Mouse (Mus musculus) stomach, embryonic 15.5 days (tissue): ENCODE measurements around the gene Uroc1. TPM values are rescaled to one million over a fixed set of nuclear protein-coding genes. Genes with fewer than 3 reads are reported as not detected.
A peak's percentile ranks its signal among the peaks of the same experiment; 100 is the strongest.

Experiments
- ATAC-seq: fragments of 200-750 bp; cut with Nextera tagmentation; 2 replicates; pipeline ENCODE4 v1.8.0; 2017; ENCODE audit warnings: low read depth, moderate number of reproducible peaks, moderate TSS enrichment; ENCODE audit not compliant: insufficient read depth, low FRiP score
- H3K27ac ChIP-seq: fragments of 300-500 bp; sonication (generic); 2 replicates; pipeline ENCODE4 v1.5.1; 2015; ENCODE audit warnings: mild to moderate bottlenecking, inconsistent platforms
- H3K27me3 ChIP-seq: fragments of 300-500 bp; sonication (generic); replicated peaks from 2 replicates; pipeline ENCODE4 v1.6.1; 2015; ENCODE audit warnings: inconsistent platforms
- H3K36me3 ChIP-seq: fragments of 300-500 bp; sonication (generic); 2 replicates; pipeline ENCODE4 v1.6.1; 2015; ENCODE audit warnings: inconsistent platforms
- H3K4me1 ChIP-seq: fragments of 300-500 bp; sonication (generic); 2 replicates; pipeline ENCODE4 v1.6.1; 2015; ENCODE audit warnings: inconsistent platforms
- H3K4me2 ChIP-seq: fragments of 300-500 bp; sonication (generic); 2 replicates; pipeline ENCODE4 v1.6.1; 2015; ENCODE audit warnings: mild to moderate bottlenecking, inconsistent platforms
- H3K4me3 ChIP-seq: fragments of 300-500 bp; sonication (generic); replicated peaks from 2 replicates; pipeline ENCODE4 v1.5.1; 2015; ENCODE audit warnings: inconsistent platforms
- H3K9ac ChIP-seq: fragments of 300-500 bp; sonication (generic); 2 replicates; pipeline ENCODE4 v1.6.1; 2015; ENCODE audit warnings: inconsistent platforms
- H3K9me3 ChIP-seq: fragments of 300-500 bp; sonication (generic); 2 replicates; pipeline ENCODE4 v1.6.1; 2016; ENCODE audit warnings: inconsistent platforms
- WGBS: fragments of 180-500 bp; shearing (Covaris S2); methylation state at CpG from one replicate; pipeline ENCODE4 v1.1.7; 2015; 5-methylcytosine and 5-hydroxymethylcytosine counted together
- polyA plus RNA-seq: library from polyadenylated mRNA; unstranded; fragments of >200 nt; fragmentation: Nextera tagmentation; extraction: Ambion mirVana; gene quantifications from 2 replicates; pipeline ENCODE4 v1.2.1, GENCODE M21; 2015

Gene Uroc1
- polyA plus RNA-seq, 1 experiment from 2014 or later = 1.2 TPM

- H3K9me3 ChIP-seq = no peaks in the 10 kb centered on the region
- peak overlapping the region; percentile 61; the same call in 1 of the 2 replicates for H3K27ac ChIP-seq
- H3K9ac ChIP-seq = no peak overlapping the region
- 62% methylated on average over 2 of the region's 2 CpGs for WGBS
- ATAC-seq = no peak
- H3K36me3 ChIP-seq = no peaks in the 10 kb centered on the region
- H3K4me2 ChIP-seq = no peak overlapping the region
- no peaks in the 10 kb centered on the region for H3K27me3 ChIP-seq
- H3K4me3 ChIP-seq = no peak overlapping the region
- peaks cover 16% of the 10 kb centered on the region; the same call in 1 of the 2 replicates for H3K4me1 ChIP-seq
These were observed 26.4 kb downstream of the Uroc1 start for GRCm38 (mm10) chr6:90359445-90359844.

GRCm38 (mm10) chr6:90360024-90360781 lies 27.1 kb downstream of the Uroc1 start:
- Histone ChIP-seq H3K4me3 (no peak overlapping the region), H3K9me3 (no peaks in the 10 kb centered on the region), H3K36me3 (no peaks in the 10 kb centered on the region), H3K27me3 (no peaks in the 10 kb centered on the region), H3K9ac (no peak overlapping the region), H3K27ac (peak overlapping the region; percentile 61), H3K4me2 (no peak overlapping the region), H3K4me1 (peaks cover 16% of the 10 kb centered on the region; the same call in 1 of the 2 replicates)
- peak; percentile 66 for ATAC-seq
- WGBS = 34% methylated on average over 7 of the region's 7 CpGs

GRCm38 (mm10) chr6:90360922-90361614 lies 28.0 kb downstream of the Uroc1 start:
- Histone ChIP-seq H3K9me3 (no peaks in the 10 kb centered on the region), H3K4me2 (no peak overlapping the region), H3K4me1 (peaks cover 16% of the 10 kb centered on the region; the same call in 1 of the 2 replicates), H3K4me3 (no peak overlapping the region), H3K36me3 (no peaks in the 10 kb centered on the region), H3K27me3 (no peaks in the 10 kb centered on the region), H3K9ac (no peak overlapping the region), H3K27ac (peak overlapping the region; percentile 61)
- no peak for ATAC-seq
- WGBS = 75% methylated on average over 6 of the region's 6 CpGs

- H3K4me3 ChIP-seq = no peak overlapping the region
- H3K9ac ChIP-seq = no peak overlapping the region
- no peaks in the 10 kb centered on the region for H3K36me3 ChIP-seq
- H3K27ac ChIP-seq = no peak overlapping the region
- H3K27me3 ChIP-seq = no peaks in the 10 kb centered on the region
- no peaks in the 10 kb centered on the region for H3K9me3 ChIP-seq
- 83% methylated on average over 5 of the region's 5 CpGs for WGBS
- H3K4me2 ChIP-seq = no peak overlapping the region
- H3K4me1 ChIP-seq = peaks cover 14% of the 10 kb centered on the region; the same call in 1 of the 2 replicates
- no peak for ATAC-seq
These were observed 30.2 kb downstream of the Uroc1 start for GRCm38 (mm10) chr6:90363301-90363700.

- peaks cover 14% of the 10 kb centered on the region for H3K4me1 ChIP-seq
- peak within 1 kb of the TSS; percentile 89 for H3K27ac ChIP-seq
- 6% methylated on average over 41 of the region's 41 CpGs for WGBS
- no peaks in the 10 kb centered on the region for H3K27me3 ChIP-seq
- peaks cover 6% of the 10 kb centered on the region for H3K36me3 ChIP-seq
- H3K9ac ChIP-seq = peak within 1 kb of the TSS; percentile 82
- H3K9me3 ChIP-seq = no peaks in the 10 kb centered on the region
- peak within 1 kb of the TSS; percentile 96 for H3K4me2 ChIP-seq
- H3K4me3 ChIP-seq = peak within 1 kb of the TSS; percentile 97
- ATAC-seq = peak; percentile 96
These were observed 36.1 kb downstream of the Uroc1 start, which contains the start of gene Zxdc for GRCm38 (mm10) chr6:90368976-90369724. Gene Zxdc (plus strand): TSS chr6:90369492.

GRCm38 (mm10) chr6:90369725-90370553 lies 36.9 kb downstream of the Uroc1 start:
- Histone ChIP-seq H3K27ac (peak overlapping the region; percentile 89), H3K4me1 (peaks cover 14% of the 10 kb centered on the region), H3K27me3 (no peaks in the 10 kb centered on the region), H3K9me3 (no peaks in the 10 kb centered on the region), H3K36me3 (peaks cover 8% of the 10 kb centered on the region), H3K4me3 (peak overlapping the region; percentile 97), H3K4me2 (peak overlapping the region; percentile 96), H3K9ac (peak overlapping the region; percentile 82)
- ATAC-seq = peak; percentile 63
- WGBS = under 1% methylated on average over 81 of the region's 98 CpGs

- 75% methylated on average over 4 of the region's 4 CpGs for WGBS
- ATAC-seq = peak; percentile 34; the same call in 1 of the 2 replicates
- Histone ChIP-seq H3K4me1 (peaks cover 11% of the 10 kb centered on the region), H3K27ac (no peak overlapping the region), H3K4me3 (no peak overlapping the region), H3K9ac (no peak overlapping the region), H3K27me3 (no peaks in the 10 kb centered on the region), H3K9me3 (no peaks in the 10 kb centered on the region), H3K36me3 (peaks cover 36% of the 10 kb centered on the region), H3K4me2 (no peak overlapping the region)
These were observed 41.6 kb downstream of the Uroc1 start for GRCm38 (mm10) chr6:90374647-90375046.

GRCm38 (mm10) chr6:90377708-90378107 lies 44.6 kb downstream of the Uroc1 start:
- no peak overlapping the region for H3K9ac ChIP-seq
- ATAC-seq = no peak
- H3K4me3 ChIP-seq = no peak overlapping the region
- no peak overlapping the region for H3K4me2 ChIP-seq
- H3K27me3 ChIP-seq = no peaks in the 10 kb centered on the region
- WGBS = 93% methylated on average over 2 of the region's 2 CpGs
- no peaks in the 10 kb centered on the region for H3K9me3 ChIP-seq
- H3K36me3 ChIP-seq = peaks cover 64% of the 10 kb centered on the region
- no peak overlapping the region for H3K27ac ChIP-seq
- H3K4me1 ChIP-seq = no peaks in the 10 kb centered on the region

- Histone ChIP-seq H3K27ac (no peak overlapping the region), H3K27me3 (no peaks in the 10 kb centered on the region), H3K4me2 (no peak overlapping the region), H3K4me1 (no peaks in the 10 kb centered on the region), H3K4me3 (no peak overlapping the region), H3K9me3 (no peaks in the 10 kb centered on the region), H3K36me3 (peaks cover 64% of the 10 kb centered on the region), H3K9ac (no peak overlapping the region)
- ATAC-seq = no peak
- 88% methylated on average over 2 of the region's 2 CpGs for WGBS
These were observed 48.4 kb downstream of the Uroc1 start for GRCm38 (mm10) chr6:90381465-90381864.

GRCm38 (mm10) chr6:90390629-90391028 lies 57.5 kb downstream of the Uroc1 start:
- H3K27ac ChIP-seq = no peak overlapping the region
- no peaks in the 10 kb centered on the region for H3K4me1 ChIP-seq
- no peak overlapping the region for H3K4me2 ChIP-seq
- 79% methylated on average over 4 of the region's 4 CpGs for WGBS
- ATAC-seq = no peak
- H3K36me3 ChIP-seq = peaks cover 5% of the 10 kb centered on the region; the same call in 1 of the 2 replicates
- no peak overlapping the region for H3K4me3 ChIP-seq
- H3K27me3 ChIP-seq = no peaks in the 10 kb centered on the region
- H3K9me3 ChIP-seq = no peaks in the 10 kb centered on the region
- H3K9ac ChIP-seq = no peak overlapping the region

- Histone ChIP-seq H3K27me3 (no peaks in the 10 kb centered on the region), H3K27ac (no peak overlapping the region), H3K4me1 (no peaks in the 10 kb centered on the region), H3K9me3 (no peaks in the 10 kb centered on the region), H3K4me3 (no peak overlapping the region), H3K4me2 (no peak overlapping the region), H3K9ac (no peak overlapping the region), H3K36me3 (peaks cover under 1% of the 10 kb centered on the region; the same call in 1 of the 2 replicates)
- no peak for ATAC-seq
- 50% methylated on average over 3 of the region's 3 CpGs for WGBS
These were observed 60.9 kb downstream of the Uroc1 start for GRCm38 (mm10) chr6:90393948-90394347.
